8 mouse cellular contexts compared by ENCODE assay signal in the genomic region with DNA sequence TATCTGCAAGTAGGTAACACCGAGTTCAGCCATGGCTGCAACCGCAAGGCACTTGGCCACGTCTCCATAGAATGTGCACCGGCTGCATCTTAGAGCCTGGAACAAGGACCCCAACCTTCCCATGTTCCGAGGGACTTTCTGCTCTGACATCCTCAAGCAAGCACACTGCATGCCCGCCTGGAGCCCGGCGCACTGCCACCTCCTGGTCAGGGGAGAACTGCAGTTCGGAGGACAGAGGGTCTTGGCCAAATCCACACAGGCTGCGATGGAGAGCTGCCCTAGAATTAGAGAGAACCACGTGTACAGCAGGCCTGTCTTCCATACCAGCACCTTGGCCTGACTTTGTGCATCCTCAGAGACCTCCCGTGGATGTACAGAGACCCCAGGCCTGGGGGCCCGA. TPM values are rescaled to one million over a fixed set of nuclear protein-coding genes. Genes with fewer than 3 reads are reported as not detected.
DNase-seq lines count a peak whose midpoint lies in the region; ATAC-seq and TF ChIP-seq lines count a peak whose summit lies in the region.

No protein-coding gene starts in this region.

- ATAC-seq in frontal cortex, adult (ENCODE audit: low TSS enrichment): peak; percentile 73
- ATAC-seq in midbrain, embryonic 13.5 days: peak; percentile 75

- 37% methylated on average over 13 of the region's 13 CpGs for WGBS in lung, adult 2 months
- 44% methylated on average over 13 of the region's 13 CpGs for WGBS in midbrain, embryonic 13.5 days

- H3K4me1 ChIP-seq in lung, adult 2 months (ENCODE audit: control insufficient read depth, insufficient read depth, low read length): no peaks in the 10 kb centered on the region
- H3K4me1 ChIP-seq in midbrain, embryonic 13.5 days (replicated peaks): no peaks in the 10 kb centered on the region

- no peak overlapping the region for H3K4me3 ChIP-seq in lung, adult 2 months (replicated peaks; ENCODE audit: extremely low read depth, low read depth, low read length)
- H3K4me3 ChIP-seq in midbrain, embryonic 13.5 days (replicated peaks): no peak overlapping the region

- H3K4me2 ChIP-seq in midbrain, embryonic 13.5 days (replicated peaks): no peak overlapping the region

- no peak for DNase-seq in frontal cortex, postnatal 25 days (ENCODE audit: low spot score in 2 of 2)
- peak; percentile 18 for DNase-seq in lung, adult 2 months
- DNase-seq in lung, adult 18-20 months: no peak
- peak; percentile 72 for DNase-seq in embryo, embryonic 10 days (ENCODE audit: low spot score)
- DNase-seq in induced T-regulatory cell, adult 2 months (ENCODE audit: low read depth): peak; percentile 34
- DNase-seq in thymus, postnatal 4 days: peak; percentile 85

- TF ChIP-seq CTCF in lung, adult 2 months (IDR thresholded peaks at IDR 0.05; ENCODE audit: insufficient read depth, low read length): peak; percentile 41

- H3K9ac ChIP-seq in midbrain, embryonic 13.5 days (replicated peaks): no peak overlapping the region

- no peak overlapping the region for H3K27ac ChIP-seq in midbrain, embryonic 13.5 days

- H3K27me3 ChIP-seq in midbrain, embryonic 13.5 days: no peaks in the 10 kb centered on the region

- H3K9me3 ChIP-seq in midbrain, embryonic 13.5 days: no peaks in the 10 kb centered on the region

- no peaks in the 10 kb centered on the region for H3K36me3 ChIP-seq in midbrain, embryonic 13.5 days

- TF ChIP-seq POLR2A in lung, adult 2 months (IDR thresholded peaks at IDR 0.05; ENCODE audit: borderline replicate concordance, extremely low read depth, low read depth, low read length): no peak

RNA-seq across cellular contexts. Expression of gene Il12a, which starts 29.8 kb away (rescaled TPM):
- 3.8 and 8.0 TPM in 2 replicates for polyA plus RNA-seq in lung, adult 2 months (2012; rRNA removed)
- not detected in 2 replicates for polyA plus RNA-seq in midbrain, embryonic 13.5 days (2015; fragmentation: Nextera tagmentation; extraction: Ambion mirVana)

Comparison
In these comparisons a context has a peak if more than half of its experiments do, and no peak if none do; other contexts are left out.
1. DNase-seq: peak in lung, adult 2 months (single experiment), embryo, embryonic 10 days (single experiment), induced T-regulatory cell, adult 2 months (single experiment) and thymus, postnatal 4 days (single experiment); none in frontal cortex, postnatal 25 days (0 of 2) and lung, adult 18-20 months (0 of 2).